Mouse (Mus musculus): ENCODE measurements around the gene Acadl. TPM values are rescaled to one million over a fixed set of nuclear protein-coding genes. Genes with fewer than 3 reads are reported as not detected.

Gene Acadl
- total and polyA plus RNA-seq, 3 experiments = 0.12 to 0.32 TPM; not detected in 1

DNA sequence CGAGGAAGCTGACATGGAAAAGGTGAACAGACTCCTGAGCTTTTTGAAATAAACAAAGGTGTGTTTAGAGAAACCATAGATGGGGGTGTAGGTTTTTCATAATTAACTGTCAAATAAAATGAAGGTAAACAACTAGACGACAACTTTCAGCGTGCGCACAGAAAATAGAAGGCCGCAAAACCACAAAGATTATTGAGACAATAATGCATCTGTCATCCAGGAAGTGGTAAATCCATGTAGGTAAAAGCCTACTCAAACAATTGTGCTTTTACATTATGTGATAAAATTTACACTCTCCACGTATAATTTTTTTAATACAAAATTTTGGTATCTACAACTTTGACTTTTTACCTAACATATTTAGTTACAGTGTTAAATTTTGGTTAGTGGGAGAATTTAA is 11.7 kb upstream of the Acadl start:
- H3K4me3 ChIP-seq (ENCODE audit: control insufficient read depth in 1 of 2, insufficient read depth in 1 of 2, low read depth in 2 of 2, low read length in 2 of 2) = no peak overlapping the region
- no peak overlapping the region for H3K9ac ChIP-seq (ENCODE audit: control insufficient read depth, low read depth, low read length, poor library complexity, severe bottlenecking)
- no peak for DNase-seq (ENCODE audit: low read depth, low spot score)
- 0 out of 4 replicates have a peak, but pooled peaks cover 0 to 2% of the 10 kb centered on the region in 2 experiments for H3K4me1 ChIP-seq (ENCODE audit: control insufficient read depth in 1 of 2, insufficient read depth in 2 of 2, low read length in 2 of 2)
- no peak overlapping the region for H3K27ac ChIP-seq (ENCODE audit: control insufficient read depth, low read depth, low read length)
- no peaks in the 10 kb centered on the region for H3K9me3 ChIP-seq (replicated peaks; ENCODE audit: insufficient read depth, low read length)
- no peaks in the 10 kb centered on the region for H3K79me2 ChIP-seq (ENCODE audit: control insufficient read depth, insufficient read depth, low read length, poor library complexity)
- H3K36me3 ChIP-seq (ENCODE audit: control insufficient read depth in 1 of 2, insufficient read depth in 2 of 2, low read length in 2 of 2) = no peaks in the 10 kb centered on the region
- TF ChIP-seq ZC3H11A (IDR thresholded peaks at IDR 0.05; ENCODE audit: low read depth, low read length) (no peak), RCOR1 (IDR thresholded peaks at IDR 0.05; ENCODE audit: low read depth, low read length) (no peak), SMC3 (IDR thresholded peaks at IDR 0.05; ENCODE audit: low read depth, low read length) (no peak), USF2 (IDR thresholded peaks at IDR 0.05; ENCODE audit: borderline replicate concordance in 1 of 2, insufficient read depth in 1 of 2, low read depth in 1 of 2, low read length in 2 of 2) (no peak), ZNF384 (IDR thresholded peaks at IDR 0.05; ENCODE audit: low read depth, low read length) (no peak), POLR2AphosphoS5 (IDR thresholded peaks at IDR 0.05; ENCODE audit: borderline replicate concordance, low read depth, low read length) (no peak), ETS1 (IDR thresholded peaks at IDR 0.05; ENCODE audit: low read depth, low read length) (no peak), POLR2AphosphoS2 (IDR thresholded peaks at IDR 0.05; ENCODE audit: low read length) (no peak), MEF2A (IDR thresholded peaks at IDR 0.05; ENCODE audit: extremely low read depth, insufficient replicate concordance, low read depth, low read length, poor library complexity, severe bottlenecking) (no peak), HCFC1 (IDR thresholded peaks at IDR 0.05; ENCODE audit: low read depth, low read length) (no peak), TCF12 (IDR thresholded peaks at IDR 0.05; ENCODE audit: low read depth, low read length) (no peak), POLR2A (IDR thresholded peaks at IDR 0.05; ENCODE audit: control insufficient read depth in 1 of 2, insufficient read depth in 1 of 2, low read depth in 1 of 2, low read length in 2 of 2, poor library complexity in 1 of 2) (no peak), CHD1 (IDR thresholded peaks at IDR 0.05; ENCODE audit: low read depth, low read length) (no peak), MAFK (IDR thresholded peaks at IDR 0.05; ENCODE audit: borderline replicate concordance, low read depth, low read length) (no peak), E2F4 (IDR thresholded peaks at IDR 0.05; ENCODE audit: borderline replicate concordance, low read depth, low read length) (no peak), BHLHE40 (IDR thresholded peaks at IDR 0.05; ENCODE audit: borderline replicate concordance, low read depth, low read length) (no peak)
- H3K27me3 ChIP-seq (ENCODE audit: control insufficient read depth in 1 of 2, insufficient read depth in 2 of 2, low read length in 2 of 2) = no peaks in the 10 kb centered on the region

DNA sequence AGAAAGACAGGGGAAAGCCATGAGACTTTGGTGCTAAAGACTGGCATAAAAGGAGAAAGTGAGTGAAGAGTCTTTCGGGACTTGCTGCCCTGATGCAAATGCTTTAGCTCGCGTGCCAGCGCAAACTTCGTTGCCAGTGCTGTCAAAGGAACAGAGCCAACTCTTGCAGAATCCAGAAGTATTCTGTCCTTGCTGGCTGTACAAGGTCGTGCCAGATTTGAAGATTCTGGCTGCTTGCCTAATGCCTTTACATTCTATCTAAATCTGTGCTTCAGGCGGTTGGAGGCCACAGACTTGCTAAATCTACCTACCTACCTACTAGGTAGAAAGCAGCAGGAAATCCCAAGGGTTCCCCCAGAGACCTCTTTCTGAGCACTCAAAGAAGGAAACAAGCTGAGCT is 8.5 kb upstream of the Acadl start:
- no peaks in the 10 kb centered on the region for H3K36me3 ChIP-seq (ENCODE audit: control insufficient read depth in 1 of 2, insufficient read depth in 2 of 2, low read length in 2 of 2)
- no peaks in the 10 kb centered on the region for H3K27me3 ChIP-seq (ENCODE audit: control insufficient read depth in 1 of 2, insufficient read depth in 2 of 2, low read length in 2 of 2)
- DNase-seq (ENCODE audit: low read depth, low spot score) = no peak
- H3K9me3 ChIP-seq (replicated peaks; ENCODE audit: insufficient read depth, low read length) = no peaks in the 10 kb centered on the region
- no peak overlapping the region for H3K27ac ChIP-seq (ENCODE audit: control insufficient read depth, low read depth, low read length)
- no peaks in the 10 kb centered on the region for H3K79me2 ChIP-seq (ENCODE audit: control insufficient read depth, insufficient read depth, low read length, poor library complexity)
- 0 out of 4 replicates have a peak, but pooled peaks cover 0 to 2% of the 10 kb centered on the region in 2 experiments for H3K4me1 ChIP-seq (ENCODE audit: control insufficient read depth in 1 of 2, insufficient read depth in 2 of 2, low read length in 2 of 2)
- TF ChIP-seq SMC3 (IDR thresholded peaks at IDR 0.05; ENCODE audit: low read depth, low read length) (no peak), CHD2 (IDR thresholded peaks at IDR 0.05; ENCODE audit: low read length) (no peak), TCF12 (IDR thresholded peaks at IDR 0.05; ENCODE audit: low read depth, low read length) (no peak), USF2 (IDR thresholded peaks at IDR 0.05; ENCODE audit: borderline replicate concordance in 1 of 2, insufficient read depth in 1 of 2, low read depth in 1 of 2, low read length in 2 of 2) (no peak), POLR2A (IDR thresholded peaks at IDR 0.05; ENCODE audit: control insufficient read depth in 1 of 2, insufficient read depth in 1 of 2, low read depth in 1 of 2, low read length in 2 of 2, poor library complexity in 1 of 2) (no peak), CTCF (IDR thresholded peaks at IDR 0.05 in 2 of 3, conservative IDR thresholded peaks at IDR 0.05 in 1 of 3; ENCODE audit: control insufficient read depth in 1 of 3, insufficient read depth in 1 of 3, low read depth in 2 of 3, low read length in 3 of 3, poor library complexity in 1 of 3, severe bottlenecking in 1 of 3) (no peak), MYC (IDR thresholded peaks at IDR 0.05; ENCODE audit: low read depth, low read length) (no peak), POLR2AphosphoS5 (IDR thresholded peaks at IDR 0.05; ENCODE audit: borderline replicate concordance, low read depth, low read length) (no peak), MYB (IDR thresholded peaks at IDR 0.05; ENCODE audit: low read depth, low read length) (no peak), MEF2A (IDR thresholded peaks at IDR 0.05; ENCODE audit: extremely low read depth, insufficient replicate concordance, low read depth, low read length, poor library complexity, severe bottlenecking) (no peak), RCOR1 (IDR thresholded peaks at IDR 0.05; ENCODE audit: low read depth, low read length) (no peak), UBTF (IDR thresholded peaks at IDR 0.05; ENCODE audit: borderline replicate concordance, insufficient read depth, low read depth, low read length) (no peak), KAT2A (conservative IDR thresholded peaks at IDR 0.05; ENCODE audit: low read depth, low read length) (no peak), NRF1 (IDR thresholded peaks at IDR 0.05; ENCODE audit: insufficient read depth, low read depth, low read length, poor library complexity, severe bottlenecking) (no peak)
- H3K9ac ChIP-seq (ENCODE audit: control insufficient read depth, low read depth, low read length, poor library complexity, severe bottlenecking) = no peak overlapping the region
- H3K4me3 ChIP-seq (ENCODE audit: control insufficient read depth in 1 of 2, insufficient read depth in 1 of 2, low read depth in 2 of 2, low read length in 2 of 2) = no peak overlapping the region
